Mouse (Mus musculus) hindbrain, embryonic 12.5 days (tissue): Measurements from ENCODE around the gene Mgat5. TPM values are rescaled to one million over a fixed set of nuclear protein-coding genes. Genes with fewer than 3 reads are reported as not detected.

Source experiments
- ATAC-seq: fragments of 200-750 bp; cut with Nextera tagmentation; 2 replicates; pipeline ENCODE4 v1.8.0; 2017; ENCODE audit warnings: moderate TSS enrichment; ENCODE audit not compliant: low FRiP score
- H3K27ac ChIP-seq: fragments of 300-500 bp; sonication (generic); 2 replicates; pipeline ENCODE4 v1.5.1; 2016; ENCODE audit warnings: mild to moderate bottlenecking
- H3K27me3 ChIP-seq: fragments of 300-500 bp; sonication (generic); 2 replicates; pipeline ENCODE4 v1.6.1; 2016; ENCODE audit warnings: mild to moderate bottlenecking
- H3K36me3 ChIP-seq: fragments of 300-500 bp; sonication (generic); 2 replicates; pipeline ENCODE4 v1.6.1; 2016; ENCODE audit warnings: mild to moderate bottlenecking
- H3K4me1 ChIP-seq: fragments of 300-500 bp; sonication (generic); 2 replicates; pipeline ENCODE4 v1.6.1; 2016
- H3K4me2 ChIP-seq: fragments of 300-500 bp; sonication (generic); replicated peaks from 2 replicates; pipeline ENCODE4 v1.6.1; 2016; ENCODE audit warnings: mild to moderate bottlenecking
- H3K4me3 ChIP-seq: fragments of 300-500 bp; sonication (generic); 2 replicates; pipeline ENCODE4 v1.5.1; 2016; ENCODE audit warnings: mild to moderate bottlenecking
- H3K9ac ChIP-seq: fragments of 300-500 bp; sonication (generic); 2 replicates; pipeline ENCODE4 v1.6.1; 2016; ENCODE audit warnings: mild to moderate bottlenecking, moderate library complexity
- H3K9me3 ChIP-seq: fragments of 300-500 bp; sonication (generic); replicated peaks from 2 replicates; pipeline ENCODE4 v1.6.1; 2016; ENCODE audit warnings: mild to moderate bottlenecking
- WGBS: fragments of 180-500 bp; shearing (Covaris S2); methylation state at CpG from one replicate; pipeline ENCODE4 v1.1.7; 2016; 5-methylcytosine and 5-hydroxymethylcytosine counted together
- polyA plus RNA-seq: library from polyadenylated mRNA; unstranded; fragments of >200 nt; fragmentation: Nextera tagmentation; extraction: Ambion mirVana; gene quantifications from 2 replicates; pipeline ENCODE4 v1.2.1, GENCODE M21; 2016

Mgat5 gene
- polyA plus RNA-seq, 1 experiment from 2014 or later: 10.3 TPM

DNA sequence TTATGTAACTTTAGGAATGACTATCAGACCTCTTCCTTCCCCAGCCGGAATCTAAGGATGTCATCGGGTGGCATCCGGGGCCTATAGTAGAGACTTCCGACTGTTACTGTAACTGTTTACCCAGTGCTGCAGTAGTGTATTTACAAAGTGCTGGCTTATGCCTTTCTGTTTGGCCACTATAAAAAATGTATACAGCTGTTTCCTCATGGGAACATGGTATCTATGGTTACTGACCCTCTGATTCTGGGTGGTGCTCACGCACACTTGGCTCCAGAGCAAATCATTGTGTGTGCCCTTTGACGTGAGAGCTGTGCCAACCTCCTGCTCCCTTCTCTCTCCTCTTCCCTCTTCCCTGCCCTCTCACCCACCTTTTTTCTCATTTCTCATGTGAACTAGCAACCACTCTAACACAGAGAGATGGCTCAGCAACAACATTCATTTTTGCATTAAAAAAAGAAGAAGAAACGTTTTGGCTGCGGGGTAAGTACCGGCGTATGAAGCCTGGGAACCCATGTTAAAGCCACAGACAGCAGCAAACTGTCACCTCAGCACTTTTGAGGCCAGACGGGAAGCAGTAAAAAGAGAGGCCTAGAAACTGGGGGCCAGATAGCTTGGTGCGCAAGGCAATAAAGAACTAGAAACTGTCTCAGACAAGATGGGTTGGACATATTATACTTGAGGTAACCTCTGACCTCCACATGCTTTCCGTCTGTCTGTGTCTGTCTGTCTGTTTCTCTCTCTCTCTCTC is 65.6 kb downstream of the Mgat5 start:
- H3K4me1 ChIP-seq: 0 out of 2 replicates have a peak, but pooled peaks cover 2% of the 10 kb centered on the region
- WGBS: 78% methylated on average over 13 of the region's 13 CpGs
- no peaks in the 10 kb centered on the region for H3K9me3 ChIP-seq
- no peak overlapping the region for H3K4me2 ChIP-seq
- no peak overlapping the region for H3K4me3 ChIP-seq
- no peak for ATAC-seq
- H3K9ac ChIP-seq: no peak overlapping the region
- no peaks in the 10 kb centered on the region for H3K27me3 ChIP-seq
- 0 out of 2 replicates have a peak overlapping the region, but pooled peaks have one; percentile 9 for H3K27ac ChIP-seq
- no peaks in the 10 kb centered on the region for H3K36me3 ChIP-seq

DNA sequence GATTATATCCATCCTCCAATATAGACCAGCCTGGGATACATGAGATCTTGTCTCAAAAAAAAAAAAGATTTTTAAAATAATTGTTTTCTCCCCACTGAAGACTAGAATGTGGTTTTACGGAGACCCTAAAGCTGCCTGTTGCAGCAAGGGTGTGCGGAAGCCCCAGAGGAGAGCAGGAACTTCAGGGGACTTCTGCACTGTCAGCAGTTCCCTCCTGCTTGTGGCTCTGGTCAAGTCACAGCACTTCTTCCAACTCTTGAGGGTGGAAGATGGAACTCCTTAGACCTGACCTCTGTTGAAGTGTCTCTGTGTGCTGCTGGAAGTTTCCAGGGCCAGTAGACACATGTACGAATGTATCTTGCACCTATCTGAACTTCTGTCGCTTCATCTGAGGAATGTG is 66.3 kb downstream of the Mgat5 start:
- H3K36me3 ChIP-seq: no peaks in the 10 kb centered on the region
- WGBS: 90% methylated on average over 4 of the region's 4 CpGs

DNA sequence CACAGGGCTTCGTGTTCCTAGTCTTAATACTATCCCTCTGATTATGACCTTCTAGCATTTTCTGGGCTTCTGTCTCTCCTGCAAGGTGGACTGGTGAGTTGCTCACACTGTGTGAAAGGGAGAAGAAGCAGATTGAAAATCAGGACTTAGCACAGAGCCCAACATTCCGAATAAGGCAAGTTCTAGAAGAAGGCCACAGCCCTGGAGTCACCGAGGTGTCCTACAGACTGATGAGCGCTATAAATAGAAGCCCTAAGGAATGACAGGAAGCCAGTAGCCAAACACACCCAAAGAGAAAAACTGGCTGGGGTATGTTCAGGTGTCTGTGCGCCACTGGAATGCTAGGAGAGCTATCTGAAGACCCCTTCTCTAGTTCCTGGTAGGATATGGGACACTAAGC is 68.5 kb downstream of the Mgat5 start:
- ATAC-seq: no peak

More for the DNA sequence above, 66.3 kb downstream of the Mgat5 start:
- Histone ChIP-seq H3K27me3 (no peaks in the 10 kb centered on the region), H3K4me1 (0 out of 2 replicates have a peak, but pooled peaks cover 2% of the 10 kb centered on the region), H3K4me3 (no peak overlapping the region), H3K27ac (no peak overlapping the region), H3K9me3 (no peaks in the 10 kb centered on the region), H3K9ac (no peak overlapping the region), H3K4me2 (no peak overlapping the region)
- no peak for ATAC-seq

DNA sequence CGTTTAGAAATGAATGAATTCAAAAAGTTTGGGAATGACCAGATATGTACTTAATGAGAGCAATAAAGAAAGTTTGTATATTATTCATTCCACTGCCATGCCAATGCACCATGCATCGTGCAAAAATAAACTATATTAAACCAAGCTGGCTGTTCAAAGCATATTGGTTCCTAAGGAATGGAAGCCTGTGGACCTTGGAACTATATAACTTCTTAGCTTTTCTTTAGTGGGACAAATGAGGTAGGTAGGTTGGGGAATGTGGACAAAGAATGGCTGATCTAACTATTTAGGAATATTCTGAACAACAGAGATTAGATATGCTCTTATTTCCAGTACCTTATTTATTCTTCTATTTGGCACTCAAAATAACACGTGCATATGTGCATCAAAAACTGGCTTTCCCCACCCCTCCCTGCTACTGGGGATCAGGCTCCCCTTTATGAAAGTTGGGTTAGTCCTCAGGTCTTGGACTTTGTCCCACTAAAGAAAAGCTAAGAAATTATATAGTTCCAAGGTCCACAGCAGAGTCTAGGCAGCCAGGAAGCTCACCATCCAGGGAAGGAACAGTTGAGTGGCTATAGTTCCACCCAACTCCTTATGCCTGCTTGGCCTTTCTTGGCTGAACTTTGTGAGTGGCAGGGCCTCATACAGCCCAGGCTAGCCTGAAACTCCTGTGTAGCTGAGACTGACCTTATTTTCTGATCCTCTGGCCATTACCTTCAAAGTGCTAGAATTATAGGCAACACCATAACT is 70.9 kb downstream of the Mgat5 start:
- H3K9me3 ChIP-seq: no peaks in the 10 kb centered on the region
- no peak overlapping the region for H3K4me3 ChIP-seq
- ATAC-seq: no peak
- no peaks in the 10 kb centered on the region for H3K36me3 ChIP-seq
- no peak overlapping the region for H3K27ac ChIP-seq
- no peaks in the 10 kb centered on the region for H3K27me3 ChIP-seq
- no peak overlapping the region for H3K9ac ChIP-seq
- no peak overlapping the region for H3K4me2 ChIP-seq
- WGBS: 93% methylated on average over 3 of the region's 3 CpGs
- no peaks in the 10 kb centered on the region for H3K4me1 ChIP-seq

More for the DNA sequence above, 68.5 kb downstream of the Mgat5 start:
- no peak overlapping the region for H3K4me3 ChIP-seq
- no peak overlapping the region for H3K27ac ChIP-seq
- no peaks in the 10 kb centered on the region for H3K4me1 ChIP-seq
- no peak overlapping the region for H3K9ac ChIP-seq
- H3K27me3 ChIP-seq: no peaks in the 10 kb centered on the region
- H3K36me3 ChIP-seq: no peaks in the 10 kb centered on the region
- WGBS: 87% methylated on average over 5 of the region's 5 CpGs
- no peaks in the 10 kb centered on the region for H3K9me3 ChIP-seq
- H3K4me2 ChIP-seq: no peak overlapping the region

DNA sequence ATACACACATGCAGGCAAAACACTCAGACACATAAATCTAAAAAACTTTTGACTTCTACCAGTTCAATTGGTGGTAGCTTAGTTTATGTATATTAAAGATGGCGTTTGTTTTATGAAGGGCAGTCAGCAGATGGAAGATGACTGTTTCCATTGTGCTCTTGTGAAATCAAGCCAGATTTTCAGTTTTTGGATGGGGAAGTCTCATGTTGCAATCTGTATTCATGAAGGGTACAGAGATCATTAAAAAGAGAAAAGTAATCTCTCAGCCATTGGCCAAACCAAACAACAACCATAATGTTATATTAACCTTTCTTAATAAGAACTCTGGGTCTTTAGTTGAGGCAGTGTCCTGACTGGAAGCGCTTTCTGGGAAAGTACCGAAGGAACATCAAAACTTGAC is 73.3 kb downstream of the Mgat5 start:
- no peak for ATAC-seq
- Histone ChIP-seq H3K9ac (no peak overlapping the region), H3K9me3 (no peaks in the 10 kb centered on the region), H3K27me3 (no peaks in the 10 kb centered on the region), H3K4me1 (no peaks in the 10 kb centered on the region), H3K27ac (no peak overlapping the region), H3K4me3 (no peak overlapping the region), H3K36me3 (no peaks in the 10 kb centered on the region), H3K4me2 (no peak overlapping the region)
- WGBS: 91% methylated on average over 3 of the region's 3 CpGs

DNA sequence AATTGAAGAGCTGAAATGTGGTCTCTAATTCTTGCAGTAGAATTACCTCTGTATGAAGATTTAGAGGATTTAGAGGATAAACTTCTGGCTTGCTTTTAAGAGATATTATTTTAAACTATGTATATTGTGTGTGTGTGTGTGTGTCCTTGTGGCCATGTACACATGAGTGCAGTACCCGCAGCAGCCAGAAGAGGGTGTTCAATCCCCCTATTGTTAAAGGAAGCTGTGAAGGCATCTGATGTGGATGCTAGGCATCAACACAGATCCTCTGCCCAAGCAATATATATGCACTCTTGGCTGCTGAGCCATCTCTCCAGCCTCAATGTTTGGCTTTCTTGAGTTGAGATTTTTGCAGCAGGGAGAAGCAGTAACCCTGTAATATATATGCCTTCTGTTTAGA is 75.4 kb downstream of the Mgat5 start:
- 87% methylated on average over 1 of the region's 1 CpGs for WGBS
- H3K27ac ChIP-seq: no peak overlapping the region
- no peak overlapping the region for H3K4me2 ChIP-seq
- H3K4me1 ChIP-seq: no peaks in the 10 kb centered on the region
- no peak for ATAC-seq
- H3K4me3 ChIP-seq: no peak overlapping the region
- H3K9ac ChIP-seq: no peak overlapping the region
- H3K9me3 ChIP-seq: no peaks in the 10 kb centered on the region
- no peaks in the 10 kb centered on the region for H3K27me3 ChIP-seq
- H3K36me3 ChIP-seq: no peaks in the 10 kb centered on the region

DNA sequence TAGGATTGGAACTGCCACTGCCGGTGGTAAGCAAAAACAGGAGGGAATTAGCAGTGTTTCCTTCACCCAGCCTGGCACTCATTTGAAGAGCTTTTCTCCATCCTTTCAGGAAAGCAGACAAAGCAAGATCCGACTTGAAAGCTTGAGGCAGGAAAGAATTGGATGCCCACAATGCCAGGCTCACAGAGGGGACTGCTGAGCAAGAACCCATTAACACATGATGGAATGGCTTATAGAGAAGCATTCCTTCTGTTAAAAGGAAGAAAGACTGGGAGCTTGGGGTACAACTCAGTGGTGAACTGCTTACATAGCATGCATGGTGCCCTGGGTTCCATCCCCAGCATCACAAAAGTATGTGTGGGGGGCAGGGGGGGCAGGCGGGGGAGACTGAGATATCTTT is 80.2 kb downstream of the Mgat5 start:
- H3K27ac ChIP-seq: no peak overlapping the region
- WGBS: 70% methylated on average over 3 of the region's 3 CpGs
- H3K9me3 ChIP-seq: no peaks in the 10 kb centered on the region
- H3K4me3 ChIP-seq: no peak overlapping the region
- no peaks in the 10 kb centered on the region for H3K4me1 ChIP-seq
- no peaks in the 10 kb centered on the region for H3K27me3 ChIP-seq
- H3K9ac ChIP-seq: no peak overlapping the region
- H3K36me3 ChIP-seq: no peaks in the 10 kb centered on the region
- H3K4me2 ChIP-seq: no peak overlapping the region
- no peak for ATAC-seq

DNA sequence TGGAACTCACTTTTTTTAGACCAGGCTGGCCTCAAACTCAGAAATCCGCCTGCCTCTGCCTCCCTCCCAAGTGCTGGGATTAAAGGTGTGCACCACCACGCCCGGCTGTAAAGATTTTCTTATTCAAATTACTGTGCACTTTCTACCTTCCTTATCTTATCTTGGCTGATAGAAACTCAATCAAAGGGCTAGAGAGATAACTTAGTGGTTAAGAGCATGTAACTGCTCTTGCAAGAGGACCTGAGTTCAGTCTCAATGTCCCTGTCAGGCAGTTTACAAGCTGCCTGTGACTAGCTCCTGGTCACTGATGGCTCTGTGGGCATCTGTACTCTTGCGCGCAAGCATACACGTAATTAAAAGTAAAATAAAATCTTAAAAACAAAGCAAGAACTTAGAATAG is 82.7 kb downstream of the Mgat5 start:
- Histone ChIP-seq H3K4me3 (no peak overlapping the region), H3K4me1 (no peaks in the 10 kb centered on the region), H3K9me3 (no peaks in the 10 kb centered on the region), H3K27ac (no peak overlapping the region), H3K9ac (no peak overlapping the region), H3K4me2 (no peak overlapping the region), H3K27me3 (no peaks in the 10 kb centered on the region), H3K36me3 (no peaks in the 10 kb centered on the region)
- ATAC-seq: no peak
- WGBS: 97% methylated on average over 6 of the region's 6 CpGs

DNA sequence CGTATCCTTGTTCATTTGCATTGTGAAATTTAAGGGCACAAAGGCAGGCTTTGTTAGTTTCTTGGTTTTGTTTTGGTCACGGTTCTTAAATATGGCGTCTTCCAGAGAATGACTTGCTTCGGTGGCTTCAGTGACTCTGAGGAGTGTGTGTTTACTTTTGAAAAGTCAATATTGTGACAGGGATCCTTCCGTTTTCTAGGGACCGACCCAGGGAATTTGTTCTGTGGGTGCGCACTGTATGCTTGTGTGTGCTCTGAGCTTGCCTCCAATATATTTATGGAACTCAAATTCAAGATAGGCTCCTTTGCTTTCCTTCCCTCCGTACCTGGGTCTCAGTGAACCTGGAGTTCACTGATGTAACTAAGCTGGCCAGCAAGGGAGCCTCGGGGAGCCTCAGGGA is 86.1 kb downstream of the Mgat5 start:
- H3K27me3 ChIP-seq: no peaks in the 10 kb centered on the region
- H3K4me3 ChIP-seq: no peak overlapping the region
- H3K9ac ChIP-seq: no peak overlapping the region
- H3K36me3 ChIP-seq: no peaks in the 10 kb centered on the region
- H3K27ac ChIP-seq: no peak overlapping the region
- H3K4me1 ChIP-seq: no peaks in the 10 kb centered on the region
- no peak overlapping the region for H3K4me2 ChIP-seq
- ATAC-seq: no peak
- no peaks in the 10 kb centered on the region for H3K9me3 ChIP-seq
- 51% methylated on average over 9 of the region's 9 CpGs for WGBS

DNA sequence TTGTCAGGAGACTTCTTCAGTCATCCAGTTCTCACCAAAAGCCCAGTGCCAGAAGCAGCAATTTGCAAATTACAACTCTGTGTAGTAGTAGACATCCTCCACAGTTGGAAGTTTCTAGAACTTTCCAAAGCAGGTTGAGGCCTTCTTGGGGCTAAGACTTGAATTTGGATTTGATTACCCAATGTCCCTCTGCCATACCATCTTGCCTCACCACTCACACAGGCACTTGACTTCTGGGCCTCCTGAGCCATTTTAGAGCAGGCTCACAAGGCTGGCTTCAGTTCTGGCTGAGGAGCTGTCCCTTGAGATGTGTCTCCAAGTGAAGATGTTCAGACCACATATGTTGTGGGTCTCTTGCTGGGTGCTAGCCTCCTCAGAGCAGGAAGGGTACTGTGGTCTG is 86.9 kb downstream of the Mgat5 start:
- H3K27ac ChIP-seq: no peak overlapping the region
- no peak overlapping the region for H3K4me2 ChIP-seq
- ATAC-seq: no peak
- H3K9ac ChIP-seq: no peak overlapping the region
- H3K36me3 ChIP-seq: no peaks in the 10 kb centered on the region
- no peak overlapping the region for H3K4me3 ChIP-seq
- H3K27me3 ChIP-seq: no peaks in the 10 kb centered on the region
- no peaks in the 10 kb centered on the region for H3K4me1 ChIP-seq
- H3K9me3 ChIP-seq: no peaks in the 10 kb centered on the region

DNA sequence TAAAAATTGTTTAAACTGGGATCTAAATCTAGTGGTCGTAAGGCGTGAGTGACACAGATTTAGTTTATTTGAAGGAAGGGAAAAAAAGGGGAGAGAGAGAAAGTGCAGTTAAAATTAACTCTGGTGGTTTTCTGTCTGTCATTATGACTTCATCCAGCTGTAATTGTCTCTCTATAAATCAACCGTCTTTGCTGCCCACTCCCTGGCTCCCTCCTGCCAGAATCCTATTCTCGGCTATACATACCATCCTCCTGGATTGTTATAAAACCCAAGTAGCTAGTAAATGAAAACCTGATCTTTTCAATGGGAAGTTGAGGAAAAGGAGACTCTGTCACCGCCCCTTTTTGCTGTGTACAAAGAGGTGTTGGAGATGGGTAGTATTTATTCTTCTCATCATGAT is 88.5 kb downstream of the Mgat5 start:
- Histone ChIP-seq H3K27ac (no peak overlapping the region), H3K4me3 (no peak overlapping the region), H3K4me1 (no peaks in the 10 kb centered on the region), H3K9me3 (no peaks in the 10 kb centered on the region), H3K36me3 (no peaks in the 10 kb centered on the region), H3K9ac (no peak overlapping the region), H3K27me3 (no peaks in the 10 kb centered on the region), H3K4me2 (no peak overlapping the region)
- ATAC-seq: no peak
- 82% methylated on average over 5 of the region's 5 CpGs for WGBS

DNA sequence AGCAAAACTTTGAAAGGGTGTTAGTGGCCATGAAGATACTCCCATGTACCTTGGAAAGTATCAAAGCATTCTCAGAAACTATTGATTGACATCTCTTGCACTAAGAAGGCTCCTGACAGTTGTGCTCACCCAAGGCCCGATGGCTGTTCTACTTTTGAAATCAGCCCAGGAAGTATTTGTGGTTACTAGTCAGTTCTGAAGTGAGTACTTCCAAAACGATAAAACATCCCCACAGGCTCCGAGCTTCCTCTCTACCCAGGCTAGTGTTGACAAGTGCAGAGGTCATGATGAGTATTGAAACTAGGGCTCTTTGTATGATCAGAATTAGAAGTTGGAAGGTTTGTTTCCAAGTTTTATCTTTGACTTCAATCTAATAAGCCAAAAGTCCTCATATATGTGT is 92.0 kb downstream of the Mgat5 start:
- no peaks in the 10 kb centered on the region for H3K9me3 ChIP-seq
- H3K4me2 ChIP-seq: no peak overlapping the region
- no peaks in the 10 kb centered on the region for H3K4me1 ChIP-seq
- no peaks in the 10 kb centered on the region for H3K27me3 ChIP-seq
- no peak overlapping the region for H3K27ac ChIP-seq
- H3K4me3 ChIP-seq: no peak overlapping the region
- no peak overlapping the region for H3K9ac ChIP-seq
- ATAC-seq: no peak
- 84% methylated on average over 3 of the region's 3 CpGs for WGBS
- no peaks in the 10 kb centered on the region for H3K36me3 ChIP-seq

DNA sequence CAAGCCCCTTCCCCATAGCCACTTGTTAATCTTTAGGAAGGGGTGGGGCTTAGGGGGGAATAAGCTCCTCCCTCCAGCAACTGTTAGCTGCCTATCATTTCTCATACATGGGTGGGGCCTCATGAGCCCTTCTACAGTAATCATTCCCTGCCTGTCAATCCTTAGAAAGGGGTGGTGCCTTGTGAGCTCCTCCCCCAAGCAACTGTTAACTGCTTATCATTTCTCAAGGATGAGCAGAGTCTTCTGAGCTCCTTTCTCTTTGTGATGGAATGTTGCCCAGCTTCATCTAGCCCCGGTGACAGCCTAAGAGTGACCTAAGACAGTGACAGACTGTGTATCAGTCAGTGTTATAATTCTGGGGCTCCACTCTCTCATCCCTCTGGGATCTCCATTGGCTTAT is 95.0 kb downstream of the Mgat5 start:
- 90% methylated on average over 1 of the region's 1 CpGs for WGBS
- ATAC-seq: no peak
- H3K27ac ChIP-seq: no peak overlapping the region

More for the DNA sequence above, 95.0 kb downstream of the Mgat5 start:
- no peak overlapping the region for H3K4me2 ChIP-seq
- H3K9me3 ChIP-seq: no peaks in the 10 kb centered on the region
- H3K9ac ChIP-seq: no peak overlapping the region
- no peaks in the 10 kb centered on the region for H3K27me3 ChIP-seq
- no peaks in the 10 kb centered on the region for H3K36me3 ChIP-seq
- H3K4me1 ChIP-seq: no peaks in the 10 kb centered on the region
- H3K4me3 ChIP-seq: no peak overlapping the region
